Mouse (Mus musculus) hematopoietic stem cell, adult 5-6 weeks (primary cell): Measurements from ENCODE around the gene Ptgs2. TPM values are rescaled to one million over a fixed set of nuclear protein-coding genes. Genes with fewer than 3 reads are reported as not detected.

Source experiments
- ATAC-seq, 2 experiments: fragments of 125-278 bp in 1 of 2; replicated peaks in 1 of 2; 2 replicates each; pipeline ENCODE4 v1.8.0; 2016 to 2017; ENCODE audit warnings: inconsistent platforms in 2 of 2, mild to moderate bottlenecking in 2 of 2, moderate number of reproducible peaks in 2 of 2, low read depth in 1 of 2, moderate TSS enrichment in 1 of 2; ENCODE audit not compliant: low FRiP score in 2 of 2, poor library complexity in 2 of 2, severe bottlenecking in 2 of 2, insufficient read depth in 1 of 2, low TSS enrichment in 1 of 2
- total RNA-seq: library from RNA; stranded (forward); fragments of 172-1452, 232-1000 nt; gene quantifications from 2 replicates; pipeline ENCODE4 v1.2.3, GENCODE M21; 2017

Ptgs2 gene
- total RNA-seq = 17.3 and 20.3 TPM in 2 replicates

GRCm38 (mm10) chr1:150099790-150100333 is at the start of gene Ptgs2:
TSS of gene Ptgs2 (plus strand) at chr1:150100031.
- peak; percentile 94 for ATAC-seq

DNA sequence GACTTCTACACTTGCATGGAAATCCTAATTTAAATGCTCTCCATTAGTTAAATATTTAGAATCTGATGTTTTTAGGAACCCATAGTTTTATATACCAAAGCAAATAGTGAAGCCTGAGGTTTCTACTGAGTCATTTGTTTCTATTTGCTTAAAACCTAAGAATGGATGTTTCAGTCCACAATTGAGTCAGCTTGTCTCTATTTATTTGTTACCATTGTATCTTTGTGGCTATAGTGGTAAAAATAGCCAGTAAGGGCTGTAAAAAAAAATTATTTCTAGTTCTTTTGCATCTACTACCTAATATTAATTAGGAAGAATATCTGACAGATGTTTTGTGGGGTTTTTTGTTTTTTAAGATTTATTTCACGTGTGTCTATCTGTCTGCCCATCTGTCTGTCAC is 49.6 kb upstream of the Ptgs2 start:
- ATAC-seq = no peak

DNA sequence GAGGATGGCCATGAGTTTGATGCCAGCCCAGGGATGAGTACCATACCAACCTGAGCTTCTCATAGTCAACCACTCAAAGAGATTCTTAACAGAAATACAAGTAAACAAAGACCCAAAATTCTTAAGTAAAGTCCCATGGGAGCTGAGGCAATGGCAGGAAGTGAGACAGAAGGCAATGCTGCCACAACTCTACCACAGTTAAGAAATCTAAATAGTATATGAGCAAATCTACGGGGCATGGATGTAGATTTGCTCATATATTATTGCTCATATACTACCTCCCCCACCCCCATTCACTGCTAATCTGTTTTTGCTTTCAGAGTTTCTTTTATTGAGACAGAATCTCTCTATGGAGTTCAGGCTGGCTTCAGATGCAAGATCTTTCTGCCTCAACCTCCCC is 34.1 kb upstream of the Ptgs2 start:
- ATAC-seq = peak in 1 of 2 experiments; percentile 68; a peak in 1 of 4 replicates

GRCm38 (mm10) chr1:150072880-150073279 is 27.0 kb upstream of the Ptgs2 start:
- no peak for ATAC-seq

DNA sequence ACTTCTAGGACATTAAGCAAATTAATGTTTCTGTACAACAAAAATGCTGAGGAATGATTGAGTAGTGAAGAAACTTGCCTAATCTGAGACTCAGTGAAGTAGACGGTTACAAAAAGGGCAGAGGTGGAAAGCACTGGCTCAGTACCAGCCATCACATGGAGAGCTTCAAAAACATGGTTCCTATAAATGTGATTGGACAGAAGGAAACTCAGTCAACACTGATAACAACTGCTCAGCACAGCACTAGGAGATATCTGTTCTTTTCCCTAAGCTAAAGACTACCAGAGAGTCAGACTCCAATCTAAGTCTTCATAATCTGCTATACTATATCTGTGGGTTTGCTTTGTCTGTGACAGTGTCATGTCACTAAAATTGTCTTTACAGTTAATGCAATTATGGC is 25.2 kb upstream of the Ptgs2 start:
- no peak for ATAC-seq

GRCm38 (mm10) chr1:150089040-150089692 is 10.7 kb upstream of the Ptgs2 start:
- no peak for ATAC-seq

DNA sequence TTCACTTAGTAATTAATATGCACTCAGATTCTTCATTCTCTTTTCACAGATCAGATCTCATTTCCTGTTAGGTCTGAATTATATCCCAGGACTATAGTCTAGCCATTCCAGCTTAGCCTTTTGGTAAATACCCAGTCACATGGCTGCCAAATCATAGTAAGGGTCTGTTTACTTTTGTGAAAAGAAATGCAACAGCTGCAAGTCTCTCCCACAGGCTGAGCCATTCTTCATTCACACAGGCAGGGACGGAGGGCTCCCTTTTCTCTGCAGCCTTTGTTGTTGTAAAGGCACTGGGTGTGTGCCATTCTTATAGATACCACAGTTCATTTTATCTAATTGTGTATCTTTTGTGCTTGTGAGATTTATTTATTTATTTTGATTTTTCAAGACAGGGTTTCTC is 9.6 kb upstream of the Ptgs2 start:
- ATAC-seq = no peak

DNA sequence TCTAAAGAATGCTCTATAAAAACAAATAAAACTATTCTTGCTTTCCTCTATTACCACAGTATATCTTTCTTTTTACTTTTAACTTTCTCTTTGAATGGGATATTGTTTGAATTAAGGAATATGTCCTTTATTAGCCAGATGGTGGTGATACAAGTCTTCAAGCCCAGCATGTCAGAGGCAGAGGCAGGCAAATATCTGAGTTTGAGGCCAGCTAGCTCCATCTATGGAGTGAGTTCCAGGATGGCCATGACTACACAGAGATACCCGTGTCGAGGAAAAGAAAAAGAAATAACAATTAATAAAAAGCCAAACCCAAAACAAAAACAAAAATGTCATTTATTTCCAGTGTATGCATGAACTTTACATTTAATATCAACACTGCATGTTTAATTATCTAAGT is 2.8 kb upstream of the Ptgs2 start:
- ATAC-seq = no peak

GRCm38 (mm10) chr1:150097721-150098120 is 2.1 kb upstream of the Ptgs2 start:
- no peak for ATAC-seq

DNA sequence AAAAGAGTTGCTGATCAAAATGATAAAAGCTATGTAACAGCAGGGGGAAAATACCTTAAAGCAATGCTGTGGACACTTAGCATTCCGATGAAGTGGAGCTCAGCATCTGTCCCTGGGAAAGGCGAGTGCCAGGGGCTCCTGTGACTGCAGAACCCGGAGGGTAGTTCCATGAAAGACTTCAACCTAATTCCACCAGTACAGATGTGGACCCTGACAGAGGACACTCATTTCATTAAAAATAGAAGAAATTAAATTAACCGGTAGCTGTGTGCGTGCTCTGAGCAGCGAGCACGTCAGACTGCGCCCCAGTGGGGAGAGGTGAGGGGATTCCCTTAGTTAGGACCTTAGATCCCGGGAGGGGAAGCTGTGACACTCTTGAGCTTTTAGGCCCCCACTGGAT is 457 bp upstream of the Ptgs2 start:
- ATAC-seq = no peak

DNA sequence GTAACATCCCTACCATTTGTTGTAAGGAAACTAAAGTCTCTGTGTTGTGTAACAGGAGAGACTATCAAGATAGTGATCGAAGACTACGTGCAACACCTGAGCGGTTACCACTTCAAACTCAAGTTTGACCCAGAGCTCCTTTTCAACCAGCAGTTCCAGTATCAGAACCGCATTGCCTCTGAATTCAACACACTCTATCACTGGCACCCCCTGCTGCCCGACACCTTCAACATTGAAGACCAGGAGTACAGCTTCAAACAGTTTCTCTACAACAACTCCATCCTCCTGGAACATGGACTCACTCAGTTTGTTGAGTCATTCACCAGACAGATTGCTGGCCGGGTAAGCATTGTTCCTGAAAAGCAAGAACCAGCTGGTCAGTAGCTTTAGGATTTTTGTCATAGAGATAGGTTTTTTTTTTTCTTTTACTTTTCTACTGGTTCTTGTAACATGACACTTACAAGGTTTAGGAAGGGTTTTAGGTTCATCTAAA is 4.4 kb downstream of the Ptgs2 start:
- no peak for ATAC-seq

GRCm38 (mm10) chr1:150106736-150107135 is 6.9 kb downstream of the Ptgs2 start:
- ATAC-seq = no peak

- no peak for ATAC-seq
Observed at GRCm38 (mm10) chr1:150109591-150109990, 9.8 kb downstream of the Ptgs2 start.

- ATAC-seq = no peak
Observed at GRCm38 (mm10) chr1:150115352-150115751, 15.5 kb downstream of the Ptgs2 start.

DNA sequence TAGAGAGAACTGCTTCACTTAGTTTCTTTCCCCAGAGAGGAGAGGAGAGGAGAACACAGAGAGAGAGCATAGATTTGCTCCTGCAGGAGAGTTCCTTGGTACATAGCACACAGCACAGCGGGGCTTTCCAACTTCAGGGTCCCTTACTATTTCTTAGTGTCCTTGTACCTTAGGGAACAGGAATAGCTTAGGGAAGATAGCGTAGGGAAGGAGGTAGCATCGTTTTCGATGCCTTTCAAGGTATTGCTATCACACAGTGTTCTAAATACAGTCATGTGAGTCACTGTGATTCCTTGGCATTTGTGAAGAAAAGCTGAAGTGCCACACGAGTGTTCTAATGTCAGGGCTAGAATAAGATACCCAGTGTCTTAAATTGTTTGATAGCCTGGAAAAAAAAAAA is 18.5 kb downstream of the Ptgs2 start:
- no peak for ATAC-seq

GRCm38 (mm10) chr1:150125568-150125967 is 25.7 kb downstream of the Ptgs2 start:
- no peak for ATAC-seq

- ATAC-seq = no peak
Observed at GRCm38 (mm10) chr1:150130070-150130469, 30.2 kb downstream of the Ptgs2 start.

- ATAC-seq = no peak
Observed at GRCm38 (mm10) chr1:150130586-150131275, 30.9 kb downstream of the Ptgs2 start.

- ATAC-seq = no peak
Observed at GRCm38 (mm10) chr1:150135350-150135749, 35.5 kb downstream of the Ptgs2 start.
